Mouse (Mus musculus) CH12.LX (cell line): ENCODE measurements around the gene Col25a1. TPM values are rescaled to one million over a fixed set of nuclear protein-coding genes. Genes with fewer than 3 reads are reported as not detected.

ENCODE experiments used
- DNase-seq: peaks from one replicate; pipeline ENCODE4 v3.0.0-alpha.2; 2013; ENCODE audit errors: extremely low read depth
- H3K27ac ChIP-seq: 2 replicates; pipeline ENCODE4 v1.5.1; 2012; ENCODE audit warnings: low read depth, mild to moderate bottlenecking, control low read depth, moderate library complexity; ENCODE audit not compliant: insufficient read depth
- H3K27me3 ChIP-seq: replicated peaks from 2 replicates; pipeline ENCODE3; 2012; ENCODE audit warnings: inconsistent platforms
- H3K36me3 ChIP-seq, 2 experiments: replicated peaks in 1 of 2; 2 replicates each; pipeline versions ENCODE3 to v1.6.1; 2012; ENCODE audit warnings: inconsistent platforms in 1 of 2, low read length in 1 of 2, mild to moderate bottlenecking in 1 of 2, mixed read lengths in 1 of 2, moderate library complexity in 1 of 2; ENCODE audit not compliant: control insufficient read depth in 1 of 2, insufficient read depth in 1 of 2
- H3K4me1 ChIP-seq, 2 experiments: 2 replicates each; pipeline ENCODE4 v1.6.1; 2012; ENCODE audit warnings: inconsistent platforms in 1 of 2, moderate library complexity in 1 of 2; ENCODE audit not compliant: insufficient read depth in 2 of 2, control insufficient read depth in 1 of 2
- H3K4me2 ChIP-seq: 2 replicates; pipeline ENCODE4 v1.6.1; 2012; ENCODE audit warnings: low read depth, mild to moderate bottlenecking, control low read depth; ENCODE audit not compliant: poor library complexity, insufficient read depth, severe bottlenecking
- H3K4me3 ChIP-seq, 3 experiments: fragments of 150-350 bp in 1 of 3; sonication (generic) in 1 of 3; replicated peaks in 1 of 3; 2 replicates each; pipeline versions ENCODE3 to v1.5.1; 2011 to 2012; ENCODE audit warnings: low read depth in 2 of 3, low read length in 2 of 3, mild to moderate bottlenecking in 2 of 3, moderate library complexity in 2 of 3, control low read depth in 1 of 3, improper control_type of control experiment in 1 of 3, inconsistent platforms in 1 of 3, mixed read lengths in 1 of 3; ENCODE audit not compliant: poor library complexity in 1 of 3
- H3K79me2 ChIP-seq: replicated peaks from 2 replicates; pipeline ENCODE4 v1.6.1; 2012; ENCODE audit warnings: mild to moderate bottlenecking, moderate library complexity; ENCODE audit not compliant: control insufficient read depth, poor library complexity, insufficient read depth, severe bottlenecking; ENCODE audit errors: extremely low read depth
- H3K9ac ChIP-seq: 2 replicates; pipeline ENCODE4 v1.6.1; 2012; ENCODE audit warnings: low read depth, mild to moderate bottlenecking, control low read depth, moderate library complexity; ENCODE audit not compliant: insufficient read depth
- H3K9me3 ChIP-seq: replicated peaks from 2 replicates; pipeline ENCODE3; 2012; ENCODE audit warnings: low read length, inconsistent platforms, mixed read lengths
- CHD1 ChIP-seq: IDR thresholded peaks from 2 replicates; pipeline ENCODE4 v1.6.1; 2012; ENCODE audit warnings: low read depth, low read length, improper control_type of control experiment, inconsistent platforms
- CHD2 ChIP-seq: IDR thresholded peaks from 2 replicates; pipeline ENCODE4 v1.6.1; 2011; ENCODE audit warnings: low read length, improper control_type of control experiment
- CTCF ChIP-seq, 2 experiments: IDR thresholded peaks in 1 of 2; conservative IDR thresholded peaks in 1 of 2; 2 replicates each; pipeline ENCODE4 v1.5.1; 2011 to 2012; ENCODE audit warnings: low read depth in 2 of 2, low read length in 2 of 2, improper control_type of control experiment in 1 of 2, inconsistent platforms in 1 of 2, mild to moderate bottlenecking in 1 of 2, moderate library complexity in 1 of 2
- ELF1 ChIP-seq: IDR thresholded peaks from 2 replicates; pipeline ENCODE4 v1.6.1; 2014; ENCODE audit warnings: low read depth, mild to moderate bottlenecking, inconsistent platforms, low read length, improper control_type of control experiment
- EP300 ChIP-seq: IDR thresholded peaks from 2 replicates; pipeline ENCODE4 v1.6.1; 2011; ENCODE audit warnings: low read length, improper control_type of control experiment
- ETS1 ChIP-seq: conservative IDR thresholded peaks from 2 replicates; pipeline ENCODE4 v1.6.1; 2012; ENCODE audit warnings: low read depth, mild to moderate bottlenecking, inconsistent platforms, low read length, improper control_type of control experiment, moderate library complexity
- GABPA ChIP-seq: IDR thresholded peaks from 2 replicates; pipeline ENCODE4 v1.6.1; 2012; ENCODE audit warnings: low read depth, low read length, improper control_type of control experiment, inconsistent platforms; ENCODE audit not compliant: insufficient replicate concordance
- KAT2A ChIP-seq: IDR thresholded peaks from 2 replicates; pipeline ENCODE4 v1.6.1; 2012; ENCODE audit warnings: low read length, improper control_type of control experiment, inconsistent platforms; ENCODE audit not compliant: insufficient replicate concordance
- MAZ ChIP-seq: IDR thresholded peaks from 2 replicates; pipeline ENCODE4 v1.6.1; 2012; ENCODE audit warnings: low read depth, mild to moderate bottlenecking, inconsistent platforms, low read length, improper control_type of control experiment, moderate library complexity
- NELFE ChIP-seq: IDR thresholded peaks from 2 replicates; pipeline ENCODE4 v1.6.1; 2011; ENCODE audit warnings: low read depth, low read length, improper control_type of control experiment
- RAD21 ChIP-seq: IDR thresholded peaks from 2 replicates; pipeline ENCODE4 v1.6.1; 2011; ENCODE audit warnings: low read depth, mild to moderate bottlenecking, low read length, improper control_type of control experiment, moderate library complexity
- RCOR1 ChIP-seq: conservative IDR thresholded peaks from 2 replicates; pipeline ENCODE4 v1.6.1; 2012; ENCODE audit warnings: low read depth, mild to moderate bottlenecking, inconsistent platforms, low read length, improper control_type of control experiment
- SIN3A ChIP-seq: IDR thresholded peaks from 2 replicates; pipeline ENCODE4 v1.6.1; 2012; ENCODE audit warnings: low read length, improper control_type of control experiment, inconsistent platforms
- USF1 ChIP-seq: IDR thresholded peaks from 2 replicates; pipeline ENCODE4 v1.6.1; 2014; ENCODE audit warnings: low read depth, mild to moderate bottlenecking, inconsistent platforms, low read length, improper control_type of control experiment
- ZC3H11A ChIP-seq: IDR thresholded peaks from 2 replicates; pipeline ENCODE4 v1.6.1; 2012; ENCODE audit warnings: low read depth, mild to moderate bottlenecking, inconsistent platforms, low read length, improper control_type of control experiment
- ZMIZ1 ChIP-seq: IDR thresholded peaks from 2 replicates; pipeline ENCODE4 v1.6.1; 2012; ENCODE audit warnings: low read depth, mild to moderate bottlenecking, inconsistent platforms, low read length, improper control_type of control experiment
- ZNF384 ChIP-seq: IDR thresholded peaks from 2 replicates; pipeline ENCODE4 v1.6.1; 2012; ENCODE audit warnings: low read depth, low read length, improper control_type of control experiment, inconsistent platforms
- dilution Hi-C: fragments of 300-500 bp; cut with MboI; formaldehyde crosslinking; loops from 2 replicates; pipeline ENCODE4 v1.14.3; 2020; ENCODE audit warnings: low sequenced_read_pairs; ENCODE audit not compliant: extremely low pct_unique_long_range_greater_than_20kb, extremely low pct_ligation_motif_present
- in situ Hi-C: fragments of 300-500 bp; cut with MboI; formaldehyde crosslinking; loops from 3 replicates; pipeline ENCODE4 v1.14.3; 2019; ENCODE audit warnings: low sequenced_read_pairs, low pct_ligation_motif_present, low pct_unique_long_range_greater_than_20kb, mixed read lengths
- polyA plus RNA-seq: library from polyadenylated mRNA; unstranded; fragments of >175 nt; gene quantifications from 2 replicates; pipeline ENCODE4 v1.2.1, GENCODE M21; 2012; ENCODE audit warnings: low read depth; ENCODE audit not compliant: insufficient read length
- total RNA-seq, 2 experiments: library from RNA; depleted of rRNA; stranded (reverse); fragments of 300-350 nt in 1 of 2; fragments of >200 nt in 1 of 2; gene quantifications; 2 replicates each; pipeline ENCODE4 v1.2.3; 2012 to 2014

Col25a1 gene
- total and polyA plus RNA-seq, 3 experiments = not detected

DNA sequence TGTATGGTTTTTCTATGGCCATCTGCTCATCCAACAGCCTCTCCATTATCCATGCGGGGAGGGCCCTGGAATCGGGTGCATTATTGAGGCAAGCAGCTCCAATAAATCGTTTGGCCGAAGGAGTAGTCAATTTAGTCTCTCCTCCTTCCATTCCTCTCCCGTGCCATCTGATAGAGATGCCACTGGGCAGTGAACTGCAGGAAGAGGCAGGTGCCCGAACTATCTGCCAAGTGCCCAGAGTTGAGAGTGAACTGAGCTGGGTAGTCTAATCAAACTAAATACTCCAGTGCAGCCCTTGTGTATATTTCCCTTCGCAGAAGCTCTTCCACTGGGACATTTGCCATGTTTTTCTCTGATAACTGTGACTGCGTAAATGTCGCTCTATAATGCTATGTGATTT lies 403.7 kb downstream of the Col25a1 start:
- Histone ChIP-seq H3K4me3 (no peak overlapping the region), H3K27ac (no peak overlapping the region), H3K27me3 (no peaks in the 10 kb centered on the region), H3K4me2 (no peak overlapping the region), H3K9me3 (no peaks in the 10 kb centered on the region), H3K4me1 (no peaks in the 10 kb centered on the region), H3K79me2 (no peaks in the 10 kb centered on the region), H3K36me3 (no peaks in the 10 kb centered on the region), H3K9ac (no peak overlapping the region)
- no peak for DNase-seq
- dilution Hi-C loops (no loop called here), in situ Hi-C loops (no loop called here)
- no peak for TF ChIP-seq NELFE
- TF ChIP-seq USF1 = no peak
- no peak for TF ChIP-seq ELF1
- no peak for TF ChIP-seq RAD21
- TF ChIP-seq CTCF (conservative IDR thresholded peaks at IDR 0.05 in 1 of 2, IDR thresholded peaks at IDR 0.05 in 1 of 2; ENCODE audit: low read depth in 2 of 2, low read length in 2 of 2) = no peak
- TF ChIP-seq RCOR1 = no peak

DNA sequence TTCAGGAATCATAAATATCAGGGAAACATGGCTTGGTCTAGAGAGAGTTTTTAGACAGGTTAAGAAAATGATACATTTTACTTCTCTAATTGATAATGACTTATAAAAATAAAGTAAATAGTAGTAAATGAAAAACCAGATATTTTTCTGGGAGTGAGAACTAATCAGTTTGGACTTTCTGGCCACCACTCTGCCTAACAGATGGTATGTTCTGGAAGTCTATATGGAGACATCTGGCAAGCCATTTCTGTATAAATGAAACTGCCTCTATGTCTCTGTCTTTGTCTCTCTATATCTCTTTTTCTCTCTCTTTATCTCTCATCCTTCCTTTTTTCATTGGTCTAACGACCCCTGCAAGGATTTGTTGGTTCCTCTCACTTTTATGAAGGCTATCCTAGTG lies 410.2 kb downstream of the Col25a1 start:
- in situ Hi-C loops = no loop called here
- TF ChIP-seq EP300 (no peak), ZMIZ1 (no peak), NELFE (no peak), GABPA (no peak), SIN3A (no peak)
- no peak overlapping the region for H3K27ac ChIP-seq
- no peaks in the 10 kb centered on the region for H3K4me1 ChIP-seq
- no peaks in the 10 kb centered on the region for H3K27me3 ChIP-seq
- H3K4me2 ChIP-seq = no peak overlapping the region
- no peak for DNase-seq
- H3K79me2 ChIP-seq = no peaks in the 10 kb centered on the region
- H3K9me3 ChIP-seq = no peaks in the 10 kb centered on the region
- H3K36me3 ChIP-seq = no peaks in the 10 kb centered on the region
- H3K4me3 ChIP-seq = no peak overlapping the region
- H3K9ac ChIP-seq = no peak overlapping the region
- dilution Hi-C loops = no loop called here

DNA sequence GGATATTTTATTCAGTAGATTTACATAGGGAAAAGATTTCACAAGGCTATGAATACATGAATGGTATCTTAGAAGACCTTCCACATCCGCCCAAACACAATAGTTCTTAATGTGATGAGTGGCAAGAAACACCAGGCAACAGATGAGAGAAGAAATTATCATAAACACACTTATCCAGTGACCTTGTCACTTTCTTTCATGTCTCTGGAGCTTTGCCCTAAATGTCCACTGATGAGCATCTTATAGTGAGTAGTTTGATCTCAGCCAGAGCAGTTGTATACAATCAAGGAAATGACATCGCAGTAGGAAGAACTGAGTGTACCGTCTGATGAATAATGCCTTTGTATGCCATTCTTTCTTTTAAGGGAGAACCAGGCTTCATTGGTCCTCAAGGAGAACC lies 414.7 kb downstream of the Col25a1 start:
- no peak overlapping the region for H3K4me2 ChIP-seq
- DNase-seq = no peak
- H3K9ac ChIP-seq = no peak overlapping the region
- H3K4me3 ChIP-seq = no peak overlapping the region
- dilution Hi-C loops = no loop called here
- H3K27ac ChIP-seq = no peak overlapping the region
- no peaks in the 10 kb centered on the region for H3K4me1 ChIP-seq
- H3K79me2 ChIP-seq = no peaks in the 10 kb centered on the region
- H3K9me3 ChIP-seq = no peaks in the 10 kb centered on the region
- H3K27me3 ChIP-seq = no peaks in the 10 kb centered on the region
- in situ Hi-C loops = no loop called here
- no peaks in the 10 kb centered on the region for H3K36me3 ChIP-seq
- TF ChIP-seq RAD21 (no peak), USF1 (no peak), ZMIZ1 (no peak), CHD2 (no peak), NELFE (no peak), MAZ (no peak), ZC3H11A (no peak), CTCF (conservative IDR thresholded peaks at IDR 0.05 in 1 of 2, IDR thresholded peaks at IDR 0.05 in 1 of 2; ENCODE audit: low read depth in 2 of 2, low read length in 2 of 2) (no peak), CHD1 (no peak), KAT2A (no peak), ZNF384 (no peak), ETS1 (no peak)
